ENCODE assay signal across 20 mouse cellular contexts in the genomic region with DNA sequence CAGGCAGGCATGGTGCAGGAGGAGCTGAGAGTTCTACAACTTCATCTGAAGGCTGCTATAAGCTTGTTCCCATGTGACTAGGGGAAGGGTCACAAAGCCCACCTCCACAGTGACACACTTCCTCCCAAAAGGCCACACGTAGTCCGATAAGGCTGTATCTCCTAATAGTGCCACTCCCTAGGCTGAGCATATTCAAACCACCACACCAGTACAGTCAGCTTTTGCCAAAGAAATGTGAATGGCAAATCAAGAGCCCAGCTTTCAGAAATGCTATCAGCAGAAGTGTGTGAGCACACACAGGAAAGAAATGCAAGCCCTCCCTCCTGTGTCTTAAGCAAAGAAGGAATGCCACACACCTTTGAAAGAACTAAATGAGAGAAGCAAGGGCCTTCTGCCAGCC.
"Had no signal": no experiment of that assay in that cellular context is flagged by ENCODE, and none has a peak within 500 bp of the region (broad histone marks: within the 10 kb centered on the region; RNA-seq: fewer than 3 reads in every experiment).

No protein-coding gene starts in this region.

- H3K9me3 ChIP-seq: kidney, embryonic 15.5 days; limb, embryonic 12.5 days; limb, embryonic 15.5 days; midbrain, embryonic 12.5 days; midbrain, embryonic 15.5 days; neural tube, embryonic 13.5 days had no signal

- DNase-seq: kidney, adult 11 months; kidney, adult 8-10 months; kidney, postnatal 10 days; kidney, postnatal 36 days; left cerebral cortex, postnatal 4 days; liver, postnatal 0 days; retina, postnatal 1 day; right cerebral cortex, postnatal 25 days; spleen, adult 18-20 months; thymus, adult 18-20 months; thymus, postnatal 36 days had no signal

- H3K27me3 ChIP-seq: kidney, embryonic 15.5 days; limb, embryonic 12.5 days; limb, embryonic 15.5 days; midbrain, embryonic 12.5 days; midbrain, embryonic 15.5 days; neural tube, embryonic 13.5 days had no signal

- H3K27ac ChIP-seq: kidney, embryonic 15.5 days; limb, embryonic 12.5 days; limb, embryonic 15.5 days; liver, embryonic 14.5 days; macrophage; midbrain, embryonic 12.5 days; midbrain, embryonic 15.5 days; neural tube, embryonic 13.5 days had no signal

- H3K9ac ChIP-seq: kidney, embryonic 15.5 days; limb, embryonic 12.5 days; limb, embryonic 15.5 days; liver, embryonic 14.5 days; liver, postnatal 0 days; midbrain, embryonic 12.5 days; midbrain, embryonic 15.5 days; neural tube, embryonic 13.5 days had no signal

- H3K36me3 ChIP-seq: kidney, embryonic 15.5 days; limb, embryonic 12.5 days; limb, embryonic 15.5 days; midbrain, embryonic 12.5 days; midbrain, embryonic 15.5 days; neural tube, embryonic 13.5 days had no signal

- H3K4me1 ChIP-seq: kidney, embryonic 15.5 days; limb, embryonic 12.5 days; limb, embryonic 15.5 days; midbrain, embryonic 12.5 days; midbrain, embryonic 15.5 days; neural tube, embryonic 13.5 days had no signal

- ATAC-seq: liver, postnatal 0 days; midbrain, embryonic 15.5 days had no signal

- H3K4me3 ChIP-seq: kidney, embryonic 15.5 days; limb, embryonic 12.5 days; limb, embryonic 15.5 days; midbrain, embryonic 12.5 days; midbrain, embryonic 15.5 days; neural tube, embryonic 13.5 days had no signal

- H3K4me2 ChIP-seq: kidney, embryonic 15.5 days; limb, embryonic 12.5 days; limb, embryonic 15.5 days; liver, embryonic 11.5 days; midbrain, embryonic 12.5 days; midbrain, embryonic 15.5 days; neural tube, embryonic 13.5 days had no signal
